Mouse (Mus musculus) adrenal gland, adult 2 months (tissue): ENCODE data around the gene Ppfia4. TPM values are rescaled to one million over a fixed set of nuclear protein-coding genes. Genes with fewer than 3 reads are reported as not detected.
A peak's percentile ranks its signal among the peaks of the same experiment; 100 is the strongest.

Experiments used
- DNase-seq: peaks from one replicate; pipeline ENCODE4 v3.0.0; 2021
- polyA plus RNA-seq: library from polyadenylated mRNA; depleted of rRNA; stranded (reverse); fragments of >200 nt; gene quantifications from 2 replicates; pipeline ENCODE4 v1.2.3, GENCODE M21; 2012
- total RNA-seq, 2 experiments: library from RNA; stranded (reverse); gene quantifications; 2 replicates each; pipeline ENCODE4 v1.2.3; 2021

Gene Ppfia4
- total and polyA plus RNA-seq, 3 experiments = 0.86 to 6.8 (median 1.5) TPM

DNA sequence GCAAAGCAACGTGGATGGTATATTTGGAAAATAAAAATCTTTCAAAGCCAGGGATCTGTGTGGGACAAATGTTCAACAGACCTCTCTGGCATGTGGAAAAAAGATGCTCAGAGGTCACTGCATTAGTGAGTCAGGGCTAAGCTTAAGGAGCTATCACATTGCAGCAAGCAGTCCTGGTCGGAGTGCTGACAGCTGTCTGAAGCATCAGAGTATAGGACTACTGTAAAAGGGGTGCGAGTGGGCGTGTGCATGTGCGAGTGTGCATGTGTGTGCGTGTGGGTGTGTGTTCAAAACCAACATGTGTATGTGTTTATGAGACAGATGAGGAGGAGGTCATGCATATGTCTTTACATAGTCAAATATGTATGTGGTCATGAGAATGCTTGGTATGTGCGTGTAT is 6.4 kb upstream of the Ppfia4 start:
- DNase-seq = no peak

DNA sequence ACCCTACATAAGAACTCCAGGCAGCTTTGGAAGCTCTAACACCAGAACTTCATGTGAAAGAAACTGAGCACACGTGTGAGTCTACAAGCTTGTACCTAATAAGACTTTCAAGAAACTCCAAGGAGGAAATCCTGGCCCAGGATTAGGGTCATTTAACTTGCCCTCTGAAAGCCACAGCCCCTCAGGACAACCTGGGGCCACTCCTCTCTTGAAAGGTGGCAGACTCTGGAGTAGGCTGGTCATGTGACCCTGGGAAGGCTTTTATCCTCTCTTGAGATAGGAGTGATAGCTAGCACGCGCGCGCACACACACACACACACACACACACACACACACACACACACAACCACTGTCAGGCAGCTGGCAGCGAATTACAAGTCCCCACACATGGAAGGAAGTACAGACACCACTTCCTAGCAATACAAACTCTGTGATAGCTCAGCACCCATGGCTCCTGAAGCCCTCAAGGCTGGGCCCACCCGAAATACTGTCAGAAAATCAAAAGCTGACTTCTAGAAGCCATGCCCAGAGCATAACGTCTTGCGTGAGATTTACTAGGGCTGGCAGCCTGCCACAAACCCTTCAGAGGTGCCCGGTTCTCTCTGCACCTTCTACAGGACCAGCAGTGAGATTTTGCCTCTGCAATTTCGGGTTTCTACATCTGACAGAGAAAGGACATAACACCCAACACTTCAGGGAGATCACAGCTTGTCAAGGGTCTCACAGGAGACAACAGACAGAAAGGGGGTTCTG is 4.4 kb upstream of the Ppfia4 start:
- DNase-seq = no peak

DNA sequence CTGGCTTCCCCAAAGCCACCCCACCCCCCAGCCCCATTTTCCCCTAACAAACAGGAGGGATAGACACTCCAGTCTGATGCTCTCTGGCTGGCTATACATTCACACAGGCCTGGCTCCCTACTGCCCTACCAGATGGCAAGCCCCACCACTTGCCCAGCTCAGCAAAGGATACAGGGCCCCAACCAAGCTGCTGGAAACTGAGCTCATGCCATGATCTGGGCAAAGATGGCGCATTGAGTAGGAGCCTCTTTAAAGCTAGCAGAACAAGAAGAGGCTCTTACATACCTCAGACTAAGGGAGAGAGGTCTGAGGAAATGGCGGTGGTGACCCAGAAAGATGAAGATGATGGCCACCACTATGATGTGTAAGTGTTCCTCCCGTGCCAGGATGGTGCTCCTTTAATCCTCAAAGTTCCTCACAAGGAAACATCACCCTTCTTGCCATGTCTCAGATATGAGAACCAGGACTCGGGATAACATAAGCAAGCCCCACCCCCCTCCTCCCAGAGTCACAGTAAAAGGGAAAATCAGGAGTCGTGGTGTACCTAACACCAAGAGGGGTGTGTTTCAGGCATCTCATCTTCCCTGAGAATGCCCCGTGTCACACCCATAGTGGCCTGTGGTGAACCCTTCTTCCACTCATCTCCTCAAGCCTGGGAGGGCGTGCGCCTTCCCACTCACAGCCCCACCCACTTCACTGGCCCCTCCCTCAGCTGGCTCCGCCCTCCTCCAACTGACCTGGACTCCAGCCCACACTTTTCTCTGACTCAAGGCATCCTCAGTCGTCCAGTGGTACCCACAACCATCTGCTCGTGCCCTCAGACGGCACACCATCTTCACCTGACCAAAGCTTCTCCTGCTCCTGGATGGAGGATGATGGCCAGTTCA is 3.4 kb upstream of the Ppfia4 start:
- DNase-seq = no peak

DNA sequence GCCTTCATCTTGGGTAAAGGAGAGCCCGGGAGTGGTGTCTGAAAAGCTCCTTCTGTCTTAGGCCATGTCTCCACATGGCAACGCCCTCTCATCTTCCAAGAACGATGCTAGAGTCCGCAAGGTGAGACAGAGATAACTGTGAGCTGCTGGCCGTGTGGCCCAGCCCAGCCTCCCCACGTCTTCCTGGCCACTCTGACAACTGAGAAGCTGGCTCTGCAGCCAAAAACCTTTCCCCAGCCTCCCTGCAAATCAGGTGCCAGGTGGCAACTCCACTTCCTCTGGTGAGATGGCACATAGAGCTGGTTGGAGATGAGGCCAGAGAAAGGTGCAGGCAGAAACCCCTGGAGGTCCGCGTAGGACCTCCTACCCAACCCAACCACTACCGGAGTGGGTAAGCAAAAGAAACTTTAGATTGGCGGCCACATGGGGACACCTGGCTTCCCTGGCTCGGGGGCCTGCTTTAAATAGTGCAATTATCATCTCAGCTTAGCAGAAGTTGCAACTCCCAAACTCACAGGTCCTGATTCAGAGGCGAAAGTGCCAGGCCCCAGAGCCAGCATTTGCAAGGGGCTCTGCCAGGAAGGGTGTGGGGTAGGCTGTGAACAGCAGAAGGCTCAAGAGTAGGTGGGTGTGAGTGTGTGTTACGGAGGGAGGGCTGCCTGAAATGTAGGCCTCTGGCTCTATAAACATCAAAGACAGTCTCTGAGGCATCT is 2.6 kb upstream of the Ppfia4 start:
- DNase-seq = no peak

DNA sequence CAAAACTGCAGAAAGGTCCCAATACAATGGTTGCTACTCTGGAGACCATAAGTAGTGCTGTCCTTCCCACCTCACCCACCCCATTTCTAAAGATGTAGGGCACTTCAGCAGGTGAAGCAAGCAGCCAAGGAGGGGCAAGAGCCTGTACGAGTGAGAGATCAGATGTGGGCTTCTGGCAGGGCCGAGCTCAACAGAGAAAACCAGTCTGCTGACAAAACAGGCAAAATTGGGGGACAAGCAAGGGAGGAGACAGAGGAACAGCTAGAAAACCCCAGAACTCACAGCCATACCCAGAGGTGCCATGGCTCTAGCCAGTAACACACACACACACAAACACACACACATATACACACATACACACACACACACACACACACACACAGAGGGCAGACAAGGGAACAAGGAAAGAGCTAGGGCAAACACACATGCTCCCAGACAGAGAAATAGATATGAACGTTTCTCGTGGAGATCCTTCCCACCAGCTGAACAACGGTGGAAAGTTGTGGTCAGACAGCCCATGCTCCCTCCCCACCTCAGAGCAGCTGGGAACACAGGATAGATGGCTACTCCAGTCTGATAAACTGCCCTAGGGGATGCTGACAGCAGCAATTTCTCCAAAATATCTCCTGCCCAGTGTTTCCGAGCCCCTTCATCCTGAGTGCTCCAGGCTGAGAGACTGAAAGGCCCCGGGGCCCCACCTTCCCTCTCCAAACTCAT is 1.5 kb upstream of the Ppfia4 start:
- DNase-seq = no peak

DNA sequence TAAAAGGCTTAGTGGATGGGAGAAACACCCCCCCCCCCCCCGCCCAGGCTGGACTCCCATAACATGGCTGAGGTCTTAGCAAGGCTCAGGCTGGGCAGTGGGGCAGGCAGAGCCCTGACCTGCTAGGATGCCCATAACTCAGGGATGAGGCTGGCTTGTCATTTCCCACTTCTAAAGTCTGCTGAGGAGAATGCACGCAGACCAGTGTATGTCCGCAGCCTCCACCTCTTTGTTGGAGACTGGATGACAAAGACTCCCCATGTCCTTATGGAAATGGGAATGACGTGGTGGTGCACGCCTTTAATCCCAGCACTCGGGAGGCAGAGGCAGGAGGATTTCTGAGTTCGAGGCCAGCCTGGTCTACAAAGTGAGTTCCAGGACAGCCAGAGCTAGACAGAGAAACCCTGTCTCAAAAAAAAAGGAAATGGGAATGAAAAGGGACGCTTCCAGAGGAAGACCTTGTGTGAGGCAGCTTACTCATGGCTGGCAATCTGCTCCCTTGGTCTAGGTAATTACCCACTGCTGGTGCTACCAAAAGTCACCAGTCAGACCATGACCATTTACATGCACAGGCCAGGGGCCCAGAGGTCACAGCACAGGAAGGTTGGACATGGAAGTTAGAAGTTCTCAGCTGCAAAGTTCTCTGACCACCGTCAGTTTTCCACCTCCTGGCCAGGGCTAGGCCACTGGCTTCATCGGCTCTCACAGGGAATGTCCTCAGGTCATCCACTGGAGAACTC is 813 bp upstream of the Ppfia4 start:
- DNase-seq = no peak

DNA sequence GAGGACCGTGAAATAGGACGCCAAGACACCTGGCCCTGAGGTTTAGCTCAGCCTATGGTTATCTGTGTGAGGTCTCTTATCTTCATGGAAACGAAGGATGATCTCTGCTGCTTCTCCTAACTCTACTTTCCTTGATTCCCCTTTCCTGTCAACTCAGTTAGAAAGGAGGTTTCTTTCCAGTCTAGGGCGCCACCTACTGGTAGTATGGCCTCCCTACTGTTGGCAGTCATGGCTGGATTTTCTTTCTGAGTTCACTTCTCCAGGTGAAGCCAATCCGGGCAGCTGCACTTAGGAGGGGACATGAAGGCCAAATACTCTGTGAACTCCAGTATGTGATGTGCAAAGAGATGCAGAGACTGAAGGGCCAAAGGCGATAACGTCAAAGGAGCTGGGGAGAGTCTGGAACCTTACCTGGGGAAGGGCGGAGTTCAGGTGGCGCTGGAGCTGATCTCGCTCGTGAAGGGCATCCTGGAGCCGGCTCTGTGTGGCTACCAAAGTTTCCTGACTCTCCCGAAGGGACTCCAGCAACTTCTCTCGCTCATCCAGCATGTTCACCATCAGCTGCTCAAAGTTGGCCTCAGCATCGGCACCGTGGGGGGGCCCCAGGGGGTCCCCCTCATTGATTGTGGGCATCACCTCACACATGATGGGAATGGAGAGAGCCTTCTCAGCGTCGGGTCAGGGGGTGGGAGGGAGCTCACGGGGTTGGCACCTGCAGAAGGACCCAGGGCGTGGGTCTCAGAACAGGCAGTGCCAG is 671 bp downstream of the Ppfia4 start:
- peak; percentile 60 for DNase-seq

DNA sequence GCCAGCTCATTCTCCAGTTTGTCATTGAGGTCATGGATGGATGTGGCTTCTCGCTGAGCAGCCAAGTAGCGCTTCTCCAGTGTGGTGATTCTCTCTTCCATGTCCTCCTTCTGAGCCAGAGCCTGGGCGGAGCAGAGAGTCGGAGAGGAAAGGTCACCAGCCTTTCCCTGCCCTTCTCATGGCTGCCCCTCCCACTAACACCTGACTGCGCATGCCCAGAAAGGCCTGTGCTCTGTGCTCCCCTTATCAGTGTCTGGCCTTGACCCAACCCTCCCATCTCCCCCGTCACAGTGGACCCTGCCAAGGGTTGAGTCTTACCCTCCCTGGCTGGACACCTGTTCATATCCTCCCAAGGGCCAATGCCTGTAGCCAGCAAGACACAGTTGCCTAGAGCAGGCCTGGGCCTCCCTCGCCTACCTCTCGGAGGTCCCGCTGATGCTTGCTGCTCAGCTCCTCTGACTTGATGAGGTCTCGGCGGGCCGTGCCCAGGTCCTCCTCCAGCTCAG is 5.8 kb downstream of the Ppfia4 start:
- no peak for DNase-seq

DNA sequence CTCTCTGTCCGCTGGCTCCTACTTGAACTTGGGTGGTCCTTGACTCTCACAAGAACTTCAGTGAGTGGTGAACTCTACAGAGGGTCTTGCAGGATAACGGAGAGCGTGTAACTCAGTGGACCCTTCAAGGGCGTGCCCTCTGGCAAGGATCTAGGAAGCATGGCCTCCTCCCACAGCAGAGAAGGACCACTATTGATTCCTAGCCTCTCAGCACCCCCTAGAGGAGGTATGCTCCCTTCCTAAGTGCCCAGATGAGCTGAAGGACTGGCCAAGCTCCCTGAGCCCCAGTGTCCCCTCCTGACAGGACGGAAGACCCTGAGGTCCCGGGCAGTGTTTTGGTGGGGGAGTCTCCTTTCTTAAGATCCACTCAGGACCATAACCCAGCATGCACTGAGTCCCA is 10.1 kb downstream of the Ppfia4 start:
- DNase-seq = peak; percentile 28

DNA sequence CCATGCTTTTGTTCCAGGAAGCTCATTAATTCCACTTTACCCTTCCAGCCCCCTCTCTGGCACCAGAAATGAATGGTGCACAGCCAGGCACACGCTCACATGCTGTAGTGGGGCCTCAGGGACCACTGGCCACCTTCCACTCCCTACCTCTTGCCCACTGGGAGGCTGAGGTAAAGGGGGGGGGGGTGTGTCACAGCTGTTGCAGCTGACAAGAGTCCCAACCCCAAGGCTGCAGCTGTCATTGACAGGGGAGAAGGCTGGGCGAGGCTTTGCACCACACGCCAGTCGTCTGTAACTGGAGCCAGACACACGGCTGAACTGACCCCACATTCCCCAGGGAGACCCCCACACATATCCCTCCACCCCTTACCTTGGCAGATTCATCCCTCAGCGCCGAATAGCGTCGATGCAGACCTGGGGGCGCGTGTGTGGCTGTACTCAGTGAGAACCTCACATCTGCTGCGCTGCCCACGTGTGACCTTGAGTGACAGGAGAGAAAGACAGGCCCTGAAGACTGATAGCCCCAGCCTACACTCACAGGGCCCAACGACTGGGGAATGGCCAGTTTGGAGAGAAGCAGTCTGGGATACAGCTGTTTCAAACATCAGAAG is 11.9 kb downstream of the Ppfia4 start:
- no peak for DNase-seq

DNA sequence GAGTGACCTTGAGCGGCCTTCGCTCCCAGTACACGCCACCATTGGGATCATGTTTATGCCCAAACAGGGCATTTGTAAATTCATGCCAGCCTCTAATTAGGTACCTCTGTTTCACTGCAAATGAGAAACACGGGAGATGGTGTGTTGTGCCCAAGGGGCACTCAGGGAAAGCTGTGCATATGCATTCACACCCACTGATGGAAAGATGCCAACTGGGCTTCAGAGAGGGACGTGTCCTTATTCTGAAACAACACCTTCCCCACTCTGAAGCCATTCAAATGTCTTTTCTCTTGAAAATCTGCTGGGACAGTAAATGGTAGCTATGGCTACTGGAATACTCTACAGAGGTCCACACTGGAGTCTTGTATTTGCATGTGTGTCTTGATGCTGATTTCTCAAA is 14.5 kb downstream of the Ppfia4 start:
- no peak for DNase-seq

DNA sequence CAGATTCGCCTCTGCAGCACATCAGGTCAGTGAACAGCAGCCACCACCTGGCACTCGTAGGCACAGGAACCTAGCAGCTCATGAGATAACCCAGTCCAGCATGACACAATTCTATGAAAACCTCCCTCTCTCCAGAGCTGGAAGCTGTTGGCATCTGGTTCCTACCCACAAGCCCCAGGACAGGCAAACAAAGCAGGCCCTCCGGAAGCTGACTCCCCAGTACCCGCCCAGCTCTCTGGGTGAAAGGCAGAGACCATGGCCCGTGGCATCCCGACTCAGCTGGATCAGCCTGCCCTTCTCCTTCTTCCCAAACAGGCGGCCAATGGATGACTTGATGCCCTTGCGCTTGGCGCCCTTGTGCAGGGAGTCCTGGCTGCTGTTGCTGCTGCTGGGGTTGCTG is 16.4 kb downstream of the Ppfia4 start:
- DNase-seq = no peak

DNA sequence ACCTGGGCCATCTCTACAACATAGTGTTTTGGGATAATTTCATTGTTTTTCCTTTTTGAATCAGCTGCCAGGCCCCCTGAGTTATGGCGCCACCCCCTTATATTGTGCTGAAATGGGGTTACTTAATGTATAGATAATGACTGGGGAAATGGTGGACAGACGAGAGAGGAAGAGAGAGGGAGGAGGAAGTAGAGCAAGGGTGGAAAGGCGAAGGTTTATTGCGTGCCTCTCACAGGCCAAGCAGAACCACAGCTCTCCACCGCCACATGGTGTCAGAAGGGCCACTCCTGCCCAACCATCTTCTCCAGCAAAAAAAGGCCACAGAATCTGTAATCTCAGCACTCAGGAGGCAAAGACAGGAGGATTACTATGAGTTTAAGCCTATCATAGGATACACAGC is 17.5 kb downstream of the Ppfia4 start:
- DNase-seq = no peak

DNA sequence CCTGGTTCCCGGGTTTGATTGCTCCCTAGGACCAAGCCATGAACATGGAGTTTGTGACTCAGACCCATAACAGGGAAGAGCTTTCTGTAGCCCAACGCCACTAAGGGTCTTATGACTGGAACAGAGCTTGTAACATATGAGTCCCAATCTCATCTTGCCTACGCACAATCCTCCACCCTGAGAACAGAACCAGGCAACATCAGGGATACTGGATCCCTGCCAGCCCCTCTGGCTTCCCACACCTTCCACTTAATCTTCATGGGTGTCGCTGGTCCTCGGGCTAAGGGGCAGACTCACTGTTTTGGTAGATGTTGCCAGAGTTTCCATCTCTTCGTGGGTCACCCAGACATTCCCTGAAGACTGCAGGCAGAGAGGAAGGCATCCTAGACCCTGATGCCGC is 21.0 kb downstream of the Ppfia4 start:
- no peak for DNase-seq

DNA sequence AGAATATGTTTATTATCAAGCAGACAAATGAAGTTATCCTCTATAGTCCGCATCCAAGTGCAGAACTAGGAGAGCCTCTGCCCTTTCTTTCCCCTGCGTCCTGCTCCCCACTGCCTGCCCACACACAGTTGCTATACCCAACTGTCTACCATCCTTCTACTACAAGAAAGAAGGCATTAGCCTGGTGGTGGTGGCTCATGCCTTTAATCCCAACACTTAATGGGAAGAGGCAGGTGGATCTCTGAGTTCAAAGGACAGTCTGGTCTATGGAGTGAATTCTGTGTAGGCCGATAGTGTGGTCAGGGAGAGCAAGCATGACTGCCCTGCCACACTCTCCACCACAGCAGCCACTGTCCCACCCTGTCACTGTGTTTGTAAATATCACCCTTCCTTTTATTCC is 22.0 kb downstream of the Ppfia4 start:
- DNase-seq = no peak

DNA sequence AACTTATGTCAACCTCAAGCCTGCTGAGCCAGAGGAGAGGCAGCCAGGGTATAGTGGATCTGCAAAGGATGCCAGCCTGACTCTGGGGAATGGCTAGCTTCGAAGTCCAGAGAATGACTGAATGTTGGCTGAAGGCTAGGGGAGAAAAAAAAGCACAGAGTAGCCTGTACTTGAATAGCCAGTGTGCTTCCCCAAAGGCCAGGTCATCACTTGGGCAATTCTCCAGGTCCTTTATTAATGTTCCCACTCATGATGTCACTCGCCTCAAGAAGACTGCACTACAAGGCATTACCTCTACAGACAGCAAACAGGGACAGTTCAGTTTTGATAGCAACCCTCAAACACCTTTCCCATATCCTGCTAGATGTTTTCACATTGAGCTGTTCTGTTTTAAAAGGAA is 22.4 kb downstream of the Ppfia4 start:
- peak; percentile 70 for DNase-seq

DNA sequence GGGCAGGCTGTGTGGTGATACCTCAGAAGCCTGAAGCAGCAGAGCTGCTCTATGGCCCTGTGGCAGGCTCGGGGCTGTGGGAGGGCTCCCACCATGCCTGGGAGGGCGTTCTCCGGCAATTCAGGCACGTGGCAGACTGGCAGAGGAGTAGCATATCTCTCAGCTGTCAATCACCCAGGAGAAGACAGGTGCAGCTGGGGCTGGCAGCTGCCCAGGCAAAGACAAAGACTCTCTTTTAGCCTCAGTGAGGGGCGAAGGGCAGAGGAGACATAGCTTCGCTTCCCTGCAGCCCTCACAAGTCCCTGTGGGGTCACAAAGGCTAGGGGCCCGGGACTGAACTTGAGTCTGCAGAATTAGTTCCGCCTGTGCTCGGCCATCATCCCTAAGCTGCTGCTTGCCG is 25.3 kb downstream of the Ppfia4 start:
- DNase-seq = no peak

DNA sequence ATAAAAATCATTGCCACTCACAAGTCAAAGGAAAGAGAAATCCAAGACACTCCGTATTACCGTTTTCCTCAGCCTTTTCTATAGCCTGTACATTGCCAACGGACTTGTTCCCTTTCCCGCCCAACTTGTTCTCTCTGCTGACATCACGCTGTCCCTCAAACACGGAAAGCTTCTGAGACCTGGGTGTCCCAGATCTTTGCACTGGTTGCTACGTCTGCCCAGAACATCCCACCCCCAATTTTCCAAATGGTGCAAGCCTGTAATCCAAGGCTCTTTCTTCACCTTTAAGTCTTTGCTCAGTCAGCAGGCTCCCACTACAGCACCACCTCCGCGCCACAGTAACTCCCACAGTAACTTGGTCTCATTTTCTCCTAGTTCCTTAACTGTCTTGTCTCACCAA is 27.8 kb downstream of the Ppfia4 start:
- DNase-seq = no peak

DNA sequence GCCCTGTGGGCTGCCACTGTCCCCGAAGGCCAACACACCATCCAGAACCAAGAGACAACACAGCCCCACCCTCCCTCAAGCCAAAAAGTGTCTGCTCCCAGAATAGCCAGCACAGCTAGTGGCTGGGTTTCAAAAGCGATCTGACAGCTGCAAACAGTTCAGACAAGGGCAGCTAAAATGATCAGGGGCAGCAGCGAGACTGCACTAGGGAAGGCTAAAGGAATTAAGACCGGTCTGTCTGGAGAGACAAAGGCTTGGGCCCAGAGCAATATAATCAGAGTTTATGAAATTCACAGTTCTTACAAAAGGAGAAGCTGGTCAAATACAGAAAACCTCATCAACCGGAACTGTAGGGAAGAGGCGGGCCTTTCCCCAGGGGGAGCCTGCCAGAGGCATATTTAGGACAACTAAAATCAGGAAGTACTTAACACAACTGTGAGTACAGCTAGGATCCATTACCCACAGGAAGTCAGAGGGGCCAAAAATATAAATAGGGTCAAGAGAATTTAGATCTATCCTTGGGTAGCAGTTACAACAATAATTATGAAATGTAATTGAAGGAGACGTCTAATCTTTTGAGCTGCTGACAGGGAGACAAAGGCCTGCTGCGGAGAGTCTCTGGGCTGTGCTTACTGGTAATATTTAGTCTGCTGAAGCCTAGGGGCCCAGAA is 30.0 kb downstream of the Ppfia4 start:
- DNase-seq = peak; percentile 50
